Mouse (Mus musculus): ENCODE measurements at regions not wholly inside any gene's neighbourhood (a gene's known extent, or its start where the extent isn't known, plus 50 kb on each side); places are given as distances from the start of the nearest gene placed in this dataset.

DNA sequence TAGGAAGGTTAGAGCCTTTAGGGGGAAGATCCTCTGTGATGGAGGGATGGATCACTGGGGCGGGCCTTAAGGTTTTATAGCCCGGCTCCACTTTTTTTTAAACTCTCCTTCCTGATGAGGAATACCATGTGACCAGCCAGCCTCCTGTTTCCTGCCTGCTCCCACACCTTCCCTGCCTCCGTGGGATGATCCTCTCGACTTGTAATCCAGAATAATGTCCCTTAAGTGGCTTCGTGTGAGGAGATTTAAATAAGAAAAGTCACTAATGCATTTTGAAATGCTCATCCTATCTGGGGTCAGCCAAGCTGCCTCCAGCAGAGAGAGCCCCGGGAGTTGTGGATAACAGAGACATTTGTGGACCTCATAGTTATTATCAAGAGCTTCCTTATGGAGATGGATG lies 200.0 kb upstream of the Sulf2 start:
- TF ChIP-seq POLR2AphosphoS2 (IDR thresholded peaks at IDR 0.05; ENCODE audit: insufficient read length, low read depth), result no peak
- no peak for TF ChIP-seq MYOD1 (IDR thresholded peaks at IDR 0.05; ENCODE audit: control insufficient read depth in 1 of 3, insufficient read length in 2 of 3, low read depth in 2 of 3)
- no peak for TF ChIP-seq POLR2A (IDR thresholded peaks at IDR 0.05; ENCODE audit: insufficient read length, low read depth)
- TF ChIP-seq MAX (IDR thresholded peaks at IDR 0.05; ENCODE audit: low read depth), result no peak
- TF ChIP-seq TCF12 (IDR thresholded peaks at IDR 0.05; ENCODE audit: insufficient read depth, poor library complexity, severe bottlenecking), result no peak
- TF ChIP-seq USF1 (IDR thresholded peaks at IDR 0.05; ENCODE audit: low read depth), result no peak
- no peak for TF ChIP-seq TCF3 (IDR thresholded peaks at IDR 0.05; ENCODE audit: insufficient read length, low read depth)
